Mouse (Mus musculus) stomach, postnatal 0 days (tissue): ENCODE data around the gene Camk2b.

Experiments
- CTCF ChIP-seq: IDR thresholded peaks from 2 replicates; pipeline ENCODE4 v1.5.1; 2016; ENCODE audit warnings: antibody characterized with exemption, low read depth, mild to moderate bottlenecking, moderate library complexity
- EP300 ChIP-seq: optimal IDR thresholded peaks from 2 replicates; pipeline ENCODE3; 2016; ENCODE audit warnings: antibody characterized with exemption

DNA sequence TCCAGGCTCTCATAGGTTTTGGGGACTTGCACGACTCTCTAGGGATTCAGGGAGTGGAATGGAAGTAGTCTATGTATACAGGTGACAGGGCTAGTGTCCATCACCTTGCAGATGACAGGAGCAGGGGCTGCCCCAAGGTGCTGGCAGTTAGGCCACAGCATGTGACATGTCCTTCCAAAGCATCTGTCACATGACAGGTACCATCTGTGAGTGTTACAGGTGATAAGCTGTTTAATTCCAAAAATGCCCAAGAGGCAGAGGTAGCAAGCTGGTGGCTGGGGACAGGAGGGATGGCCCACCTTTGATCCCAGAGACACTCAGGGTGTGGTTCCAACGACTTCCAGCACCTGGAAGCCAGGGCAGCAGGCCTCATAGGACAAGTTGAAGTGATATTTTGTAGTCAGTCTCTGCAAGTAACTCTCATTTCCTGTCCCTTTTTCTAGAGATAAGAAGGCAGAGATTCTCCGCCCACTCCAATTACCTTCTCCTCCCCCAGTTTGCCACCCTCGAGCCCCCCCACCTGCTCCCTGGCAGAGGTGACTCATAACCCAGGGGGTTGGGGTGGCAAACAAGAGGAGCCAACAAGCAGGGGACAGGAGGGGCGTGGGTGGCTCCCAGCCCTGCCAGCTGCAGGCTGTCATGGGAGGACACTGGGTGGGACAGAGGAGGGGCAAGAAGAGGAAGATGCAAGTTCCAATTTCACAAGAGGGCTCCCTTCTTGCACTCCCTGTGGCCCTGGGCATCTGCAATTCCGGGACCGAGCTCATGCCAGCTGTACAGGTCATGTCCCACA lies 47.7 kb downstream of the Camk2b start:
- no peak for TF ChIP-seq CTCF
- no peak for TF ChIP-seq EP300
